Mouse (Mus musculus) thymus, postnatal 0 days (tissue): ENCODE results near the gene Cachd1. TPM values are rescaled to one million over a fixed set of nuclear protein-coding genes. Genes with fewer than 3 reads are reported as not detected.

Experiments used
- DNase-seq: peaks from one replicate; pipeline ENCODE4 v3.0.0-alpha.2; 2015; ENCODE audit warnings: low spot score
- polyA plus RNA-seq: library from polyadenylated mRNA; unstranded; fragments of >200 nt; fragmentation: Nextera tagmentation; extraction: Ambion mirVana; gene quantifications from 2 replicates; pipeline ENCODE4 v1.2.1, GENCODE M21; 2015

Cachd1 gene
- polyA plus RNA-seq, 1 experiment from 2014 or later = 3.9 TPM

DNA sequence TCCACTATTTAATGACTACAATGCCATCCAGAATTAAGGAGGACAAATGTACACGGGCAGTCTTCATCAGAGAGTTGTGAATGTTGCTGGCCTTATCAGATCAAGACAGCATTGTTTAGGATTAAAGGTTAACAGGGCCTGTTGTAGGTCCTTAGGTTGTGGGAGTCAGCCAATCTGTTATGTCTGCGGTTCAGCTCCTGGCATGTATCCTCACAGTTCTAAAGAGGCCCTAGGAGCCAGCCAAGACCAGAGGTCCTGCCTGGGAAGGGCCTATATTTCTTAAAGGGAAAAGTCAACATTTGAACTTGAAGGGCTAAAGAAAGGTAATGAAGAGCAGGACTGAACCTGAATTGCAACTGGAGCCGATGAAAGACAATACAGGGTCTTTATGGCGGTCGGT lies 13.7 kb downstream of the Cachd1 start:
- no peak for DNase-seq

- DNase-seq = no peak
Measured at GRCm38 (mm10) chr4:100793147-100793546, 16.7 kb downstream of the Cachd1 start.

- no peak for DNase-seq
Measured at GRCm38 (mm10) chr4:100795523-100795922, 19.0 kb downstream of the Cachd1 start.

DNA sequence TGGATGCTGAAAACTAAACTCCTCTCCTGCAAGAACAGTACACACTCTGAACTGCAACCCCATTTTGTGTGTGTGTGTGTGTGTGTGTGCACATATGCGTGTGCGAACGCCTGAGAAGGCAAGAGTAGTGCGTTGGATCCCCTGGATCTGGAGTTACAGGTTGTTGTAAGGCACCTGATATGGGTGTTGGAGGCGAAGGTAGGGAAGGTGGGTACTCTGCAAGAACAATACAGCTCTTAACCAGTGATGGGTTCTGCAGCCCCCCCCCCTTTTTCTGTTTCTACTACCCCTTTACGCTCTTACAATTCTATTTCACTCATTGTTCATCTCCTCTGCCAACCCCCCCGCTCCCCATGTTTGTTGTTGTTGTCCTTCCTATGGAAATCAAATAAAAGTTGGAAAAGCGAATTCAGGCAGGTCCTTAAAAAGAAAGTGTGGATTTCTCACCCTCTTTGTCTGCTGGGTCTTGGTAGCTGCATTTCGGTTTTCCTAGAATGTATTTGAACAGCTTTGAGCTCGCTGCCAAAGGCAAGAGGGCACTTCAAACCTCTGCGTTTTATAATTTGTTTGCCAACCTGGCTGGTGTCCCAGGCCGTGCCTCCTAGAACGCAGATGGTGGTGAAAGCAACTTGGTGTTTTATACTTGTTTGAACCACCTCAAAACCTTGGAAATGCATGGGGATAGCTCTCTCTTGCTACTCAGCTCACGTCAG lies 24.4 kb downstream of the Cachd1 start:
- DNase-seq = no peak

DNA sequence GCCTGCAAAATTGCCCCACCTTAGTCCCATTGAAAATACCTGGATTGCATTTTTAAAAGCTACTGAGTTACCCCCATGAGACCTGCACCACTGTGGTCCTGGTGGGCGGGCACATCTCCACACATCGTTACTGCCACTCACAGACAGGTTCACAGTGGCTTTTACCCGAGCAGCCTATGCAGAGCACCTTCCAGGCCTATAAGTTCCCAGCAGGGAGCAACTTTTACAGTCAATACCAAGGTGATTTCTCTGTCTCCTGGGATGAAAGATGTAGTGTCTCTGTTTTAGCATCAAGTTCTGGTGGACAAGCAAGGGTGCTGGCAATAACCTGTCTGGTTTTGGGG lies 24.9 kb downstream of the Cachd1 start:
- DNase-seq = no peak

DNA sequence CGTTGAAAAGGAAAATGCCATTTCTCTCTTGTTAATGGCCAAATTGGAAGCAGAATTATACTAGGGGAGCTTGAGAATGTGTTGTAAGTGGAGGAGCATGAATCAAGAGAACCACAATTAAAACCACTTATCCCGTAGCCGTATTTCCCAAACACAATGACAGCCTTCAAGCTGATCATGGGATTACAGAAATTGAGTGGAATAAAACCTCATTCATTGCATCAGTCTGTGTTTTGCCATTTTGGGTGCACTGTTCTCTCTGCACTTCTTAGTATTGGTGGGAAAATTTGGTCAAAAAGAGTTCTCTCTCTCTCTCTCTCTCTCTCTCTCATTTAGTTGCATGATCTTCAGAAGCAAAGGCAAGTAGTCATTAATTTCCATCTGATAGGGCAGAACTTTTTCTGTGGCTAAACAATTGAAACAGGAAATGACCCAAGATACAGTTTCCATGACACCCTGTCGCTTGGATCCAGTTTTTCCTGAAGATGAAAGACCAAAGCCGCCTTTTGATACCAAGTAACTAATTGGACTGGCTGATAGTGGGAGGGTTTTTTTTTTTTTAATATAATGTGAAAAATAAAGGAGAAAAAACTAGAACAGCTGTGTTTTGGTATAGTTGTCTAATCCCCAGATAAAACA lies 34.7 kb downstream of the Cachd1 start:
- DNase-seq = no peak

GRCm38 (mm10) chr4:100811802-100812510 lies 35.5 kb downstream of the Cachd1 start:
- DNase-seq = no peak

DNA sequence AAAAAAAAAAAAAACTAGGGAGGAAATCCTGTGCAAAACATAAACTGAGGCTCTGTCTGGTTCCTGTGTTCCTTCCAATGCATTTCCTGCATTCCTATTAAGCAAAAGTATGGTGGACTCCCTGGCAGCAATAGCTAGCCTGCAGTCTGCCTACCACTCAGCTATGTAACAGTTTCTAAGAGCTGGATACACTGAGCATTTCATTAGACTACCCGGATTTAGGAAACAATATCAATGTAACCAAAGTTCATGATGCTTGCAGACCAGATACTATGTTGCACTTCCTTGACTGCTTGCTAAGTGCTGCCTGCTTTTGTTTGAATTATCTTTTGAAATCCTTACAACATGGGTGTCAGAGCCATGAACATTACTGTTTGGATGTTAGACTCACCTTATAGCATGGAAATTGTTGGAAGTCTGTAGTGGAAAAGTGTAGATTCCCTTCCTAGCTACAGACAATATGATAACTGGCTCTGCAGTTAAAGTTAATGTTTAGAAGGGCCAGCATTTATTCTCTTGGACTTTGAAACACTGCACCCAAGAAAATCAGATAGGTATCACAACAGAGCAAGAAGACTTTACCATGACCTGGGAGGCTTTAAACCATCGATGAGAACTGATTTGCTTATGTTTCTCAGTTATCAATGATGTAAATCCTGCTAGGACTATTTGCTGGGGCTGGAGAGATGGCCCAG lies 37.4 kb downstream of the Cachd1 start:
- no peak for DNase-seq

GRCm38 (mm10) chr4:100819238-100819637 lies 42.8 kb downstream of the Cachd1 start:
- no peak for DNase-seq

DNA sequence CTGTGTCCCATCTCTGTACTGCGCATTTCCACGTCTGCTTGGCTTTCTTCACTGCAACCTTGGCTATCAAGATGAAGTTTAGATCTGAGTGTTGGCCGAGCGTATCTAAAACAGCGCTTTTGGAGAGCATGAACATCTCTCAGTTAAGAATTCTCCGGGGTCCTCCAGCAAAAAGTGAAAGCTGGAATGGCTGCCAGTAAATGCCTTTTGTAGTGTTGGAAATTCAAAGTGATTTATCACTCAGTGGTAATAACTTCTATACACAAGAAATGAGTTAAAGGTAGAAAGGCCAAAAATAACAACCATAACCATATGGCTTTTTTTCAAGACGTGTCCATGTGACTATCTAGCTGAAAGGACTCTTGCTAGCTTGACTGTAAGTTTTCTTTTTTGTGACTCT lies 46.1 kb downstream of the Cachd1 start:
- no peak for DNase-seq

DNA sequence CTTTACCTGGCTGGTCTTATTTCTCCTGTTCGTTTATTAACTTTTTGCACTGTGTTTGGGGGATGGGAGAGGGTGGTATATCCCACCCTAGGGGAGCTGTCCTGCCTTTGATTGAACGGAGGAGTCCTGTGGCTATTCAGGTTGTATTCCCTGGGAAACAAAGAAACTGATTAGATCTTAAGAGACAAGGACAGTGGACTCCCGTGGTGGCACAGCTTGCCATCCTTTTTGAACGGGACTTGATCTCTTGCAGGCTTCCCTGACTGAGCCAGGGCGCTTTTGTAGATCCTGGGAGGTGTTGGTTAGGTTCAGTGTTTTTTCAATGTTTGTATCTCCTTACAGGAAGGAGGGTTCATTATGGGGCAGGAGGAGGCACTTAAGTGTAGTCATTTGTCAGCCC lies 50.9 kb downstream of the Cachd1 start:
- no peak for DNase-seq

GRCm38 (mm10) chr4:100828737-100829136 lies 52.3 kb downstream of the Cachd1 start:
- no peak for DNase-seq

DNA sequence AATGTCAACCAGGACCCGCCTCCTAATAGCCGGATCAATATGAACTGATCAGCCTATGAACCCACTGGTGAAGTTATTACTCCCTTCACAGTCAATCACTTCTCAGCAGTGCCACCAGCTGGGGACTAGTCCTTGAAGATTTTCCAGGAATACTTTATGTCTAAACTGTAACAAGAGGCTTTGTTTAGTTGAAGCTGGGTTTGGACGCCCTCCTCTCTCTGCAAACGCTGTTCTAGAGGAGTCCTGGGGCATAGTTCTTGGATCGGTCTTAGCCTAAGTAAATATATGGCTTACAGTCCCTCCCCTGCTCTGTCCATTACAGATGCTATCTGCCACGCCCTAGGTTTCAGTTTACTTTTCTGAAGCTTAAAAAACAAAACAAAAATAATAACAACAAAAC lies 60.7 kb downstream of the Cachd1 start:
- no peak for DNase-seq

GRCm38 (mm10) chr4:100842629-100843028 lies 66.2 kb downstream of the Cachd1 start:
- DNase-seq = no peak

GRCm38 (mm10) chr4:100843119-100843518 lies 66.6 kb downstream of the Cachd1 start:
- no peak for DNase-seq

DNA sequence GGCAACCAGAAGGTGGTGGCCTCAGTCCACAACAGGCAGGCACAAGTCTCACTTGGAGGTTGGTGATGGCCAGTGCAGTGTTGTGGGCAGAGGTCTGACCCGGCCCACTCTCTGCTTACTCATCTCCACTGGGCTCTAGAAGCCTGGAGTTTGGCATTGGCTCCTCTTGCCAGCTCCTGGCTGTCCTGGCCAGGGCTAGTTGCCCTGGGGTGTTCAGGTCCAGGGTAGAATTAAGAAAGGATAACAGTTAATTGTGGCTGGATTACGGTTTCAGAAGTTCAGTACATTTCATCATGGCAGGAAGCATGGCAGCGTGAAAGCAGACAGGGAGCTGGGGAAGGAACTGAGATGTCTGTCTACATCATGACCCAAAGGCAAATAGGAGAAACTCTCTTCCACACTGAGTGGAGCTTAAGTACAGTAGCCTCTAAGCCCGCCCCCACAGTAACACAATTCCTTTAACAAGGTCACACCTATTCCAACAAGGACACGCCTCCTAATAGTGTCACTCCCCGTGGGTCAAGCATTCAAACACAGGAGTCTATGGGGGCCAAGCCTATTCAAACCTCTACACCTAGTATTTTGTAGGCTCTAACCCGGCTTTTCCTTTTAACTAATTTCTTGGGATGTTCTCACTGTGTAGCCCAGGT lies 74.5 kb downstream of the Cachd1 start:
- DNase-seq = no peak

DNA sequence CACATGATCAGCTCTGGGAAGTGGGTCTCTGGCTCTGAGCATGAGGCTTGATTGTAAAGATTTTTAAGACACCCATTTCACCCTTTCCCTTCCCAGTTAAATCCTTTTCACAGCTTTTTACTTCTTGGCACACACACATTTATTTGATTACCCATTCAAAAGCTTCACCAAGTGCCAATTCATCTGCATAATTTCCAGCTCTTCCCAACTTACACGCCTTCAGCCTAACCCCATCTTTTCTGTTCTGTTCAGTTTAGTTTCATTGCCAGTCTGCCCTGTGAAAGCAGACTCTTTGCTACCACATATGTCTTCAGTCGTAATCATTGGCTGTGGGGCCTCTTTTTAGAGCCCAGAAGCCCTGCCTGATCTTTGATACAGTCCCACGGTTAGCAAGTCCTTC lies 76.0 kb downstream of the Cachd1 start:
- no peak for DNase-seq

- DNase-seq = no peak
Measured at GRCm38 (mm10) chr4:100853426-100853825, 77.0 kb downstream of the Cachd1 start.

GRCm38 (mm10) chr4:100855373-100855772 lies 78.9 kb downstream of the Cachd1 start:
- no peak for DNase-seq

- DNase-seq = no peak
Measured at GRCm38 (mm10) chr4:100857411-100857869, 81.0 kb downstream of the Cachd1 start.

DNA sequence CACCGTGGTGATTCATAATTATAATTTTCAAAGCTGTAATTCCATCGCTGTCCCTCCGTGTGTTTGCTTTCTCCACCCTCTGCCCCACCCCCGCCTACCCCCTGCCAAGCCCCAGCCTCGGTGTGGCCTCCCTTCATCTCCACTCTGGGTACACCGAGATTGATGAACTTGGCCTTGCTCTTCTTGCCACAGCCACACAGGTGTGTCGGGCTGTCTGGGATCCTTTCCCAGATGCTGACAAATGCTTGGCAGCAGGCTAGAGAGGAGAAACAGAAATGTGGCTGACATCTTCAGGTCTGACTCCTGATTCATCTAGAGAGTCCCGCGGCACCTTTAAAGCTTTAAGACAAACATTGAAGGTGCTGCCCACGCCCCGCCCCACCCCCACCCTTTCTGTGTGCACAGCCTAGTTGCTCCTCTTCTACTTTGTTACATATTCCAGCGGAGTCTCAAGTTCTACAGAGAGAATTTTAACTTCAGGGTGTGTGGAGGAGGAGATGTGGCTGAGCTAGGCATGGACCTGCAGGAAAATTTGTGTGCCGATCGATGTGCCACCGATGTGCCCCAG lies 87.5 kb downstream of the Cachd1 start:
- no peak for DNase-seq
